Mouse (Mus musculus) MEL (cell line): Measurements from ENCODE around the gene Ramac.

Source experiments
- CTCF ChIP-seq, 3 experiments: IDR thresholded peaks in 2 of 3; conservative IDR thresholded peaks in 1 of 3; 2 replicates each; pipeline ENCODE4 v1.5.1; 2011 to 2012; ENCODE audit warnings: low read length in 3 of 3, low read depth in 2 of 3, mild to moderate bottlenecking in 2 of 3, improper control_type of control experiment in 1 of 3, inconsistent platforms in 1 of 3, mixed read lengths in 1 of 3, moderate library complexity in 1 of 3; ENCODE audit not compliant: control insufficient read depth in 1 of 3, insufficient read depth in 1 of 3, poor library complexity in 1 of 3, severe bottlenecking in 1 of 3
- ELF1 ChIP-seq: IDR thresholded peaks from 2 replicates; pipeline ENCODE4 v1.6.1; 2014; ENCODE audit warnings: low read depth, mild to moderate bottlenecking, inconsistent platforms, low read length, improper control_type of control experiment, moderate library complexity
- EP300 ChIP-seq, 2 experiments: IDR thresholded peaks; 2 replicates each; pipeline ENCODE4 v1.6.1; 2011; ENCODE audit warnings: improper control_type of control experiment in 2 of 2, low read length in 2 of 2, low read depth in 1 of 2, mild to moderate bottlenecking in 1 of 2
- MAX ChIP-seq: IDR thresholded peaks from 2 replicates; pipeline ENCODE4 v1.6.1; 2011; ENCODE audit warnings: low read length, improper control_type of control experiment
- MXI1 ChIP-seq: IDR thresholded peaks from 2 replicates; pipeline ENCODE4 v1.6.1; 2011; ENCODE audit warnings: mild to moderate bottlenecking, low read depth, low read length, improper control_type of control experiment
- NELFE ChIP-seq: IDR thresholded peaks from 2 replicates; pipeline ENCODE4 v1.6.1; 2011; ENCODE audit warnings: low read depth, low read length, improper control_type of control experiment
- NRF1 ChIP-seq: IDR thresholded peaks from 2 replicates; pipeline ENCODE4 v1.6.1; 2014; ENCODE audit warnings: low read depth, mild to moderate bottlenecking, inconsistent platforms, low read length, improper control_type of control experiment, moderate library complexity; ENCODE audit not compliant: poor library complexity, insufficient read depth, severe bottlenecking
- POLR2A ChIP-seq, 2 experiments: IDR thresholded peaks; 2 replicates each; pipeline ENCODE4 v1.6.1; 2011 to 2012; ENCODE audit warnings: low read length in 2 of 2, mild to moderate bottlenecking in 2 of 2, control low read depth in 1 of 2, improper control_type of control experiment in 1 of 2, low read depth in 1 of 2, moderate library complexity in 1 of 2; ENCODE audit not compliant: control insufficient read depth in 1 of 2, insufficient read depth in 1 of 2, poor library complexity in 1 of 2
- UBTF ChIP-seq: IDR thresholded peaks from 2 replicates; pipeline ENCODE4 v1.6.1; 2012; ENCODE audit warnings: low read depth, mild to moderate bottlenecking, inconsistent platforms, low read length, improper control_type of control experiment, moderate library complexity, borderline replicate concordance; ENCODE audit not compliant: insufficient read depth
- ZKSCAN1 ChIP-seq: IDR thresholded peaks from 2 replicates; pipeline ENCODE4 v1.6.1; 2012; ENCODE audit warnings: low read depth, mild to moderate bottlenecking, inconsistent platforms, low read length, improper control_type of control experiment, moderate library complexity

DNA sequence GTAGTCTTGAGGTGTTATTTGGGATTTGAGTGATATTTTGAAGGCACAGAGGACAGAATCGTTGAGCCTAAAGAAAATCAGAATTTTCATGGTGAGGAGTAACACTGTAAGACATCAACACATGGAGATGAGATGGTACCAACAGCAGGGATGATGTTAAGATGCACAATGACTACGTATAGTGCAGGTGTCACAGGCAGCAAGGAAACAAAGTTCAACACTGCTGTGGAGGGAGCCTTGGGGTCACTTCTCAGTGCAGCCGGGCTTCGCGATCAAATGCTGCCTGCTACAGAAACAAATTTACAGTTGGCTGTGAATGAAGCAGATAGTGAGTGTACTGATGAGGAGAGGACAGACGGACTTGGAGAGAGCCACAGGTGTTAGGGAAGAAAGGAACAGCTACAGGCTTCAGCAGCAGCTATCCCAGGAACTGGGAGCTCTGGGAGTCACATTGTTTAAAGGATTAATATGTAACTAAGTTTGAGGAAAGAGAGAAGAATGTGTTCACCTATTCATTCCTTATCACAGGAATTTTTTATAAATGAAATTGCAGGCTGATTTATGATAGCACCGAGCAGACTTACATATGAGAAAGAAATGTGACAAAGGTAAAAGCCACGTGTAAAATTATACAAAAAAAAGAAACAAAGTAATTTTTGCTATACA, 23.9 kb upstream of the Ramac start:
- TF ChIP-seq POLR2A (IDR thresholded peaks at IDR 0.05; ENCODE audit: control insufficient read depth in 1 of 2, insufficient read depth in 1 of 2, low read depth in 1 of 2, low read length in 2 of 2, poor library complexity in 1 of 2): no peak
- TF ChIP-seq NRF1: no peak
- TF ChIP-seq MAX: no peak
- 0 out of 2 replicates have a peak, but pooled peaks have one; percentile 31 for TF ChIP-seq MXI1
- no peak for TF ChIP-seq ZKSCAN1
- no peak for TF ChIP-seq ELF1
- TF ChIP-seq NELFE: no peak
- no peak for TF ChIP-seq EP300 (IDR thresholded peaks at IDR 0.05; ENCODE audit: low read depth in 1 of 2, low read length in 2 of 2)
- no peak for TF ChIP-seq UBTF
- TF ChIP-seq CTCF (IDR thresholded peaks at IDR 0.05 in 2 of 3, conservative IDR thresholded peaks at IDR 0.05 in 1 of 3; ENCODE audit: control insufficient read depth in 1 of 3, insufficient read depth in 1 of 3, low read depth in 2 of 3, low read length in 3 of 3, poor library complexity in 1 of 3, severe bottlenecking in 1 of 3): no peak
